Mouse (Mus musculus): Measurements from ENCODE around the gene Chrm2. TPM values are rescaled to one million over a fixed set of nuclear protein-coding genes. Genes with fewer than 3 reads are reported as not detected.

Chrm2 gene
- 37.0 and 56.3 TPM in 2 replicates for total RNA-seq (2014; rRNA removed; ENCODE audit: low replicate concordance)
- 14.8 and 21.4 TPM in 2 replicates for polyA plus RNA-seq (2015; fragmentation: Nextera tagmentation; extraction: Ambion mirVana)

DNA sequence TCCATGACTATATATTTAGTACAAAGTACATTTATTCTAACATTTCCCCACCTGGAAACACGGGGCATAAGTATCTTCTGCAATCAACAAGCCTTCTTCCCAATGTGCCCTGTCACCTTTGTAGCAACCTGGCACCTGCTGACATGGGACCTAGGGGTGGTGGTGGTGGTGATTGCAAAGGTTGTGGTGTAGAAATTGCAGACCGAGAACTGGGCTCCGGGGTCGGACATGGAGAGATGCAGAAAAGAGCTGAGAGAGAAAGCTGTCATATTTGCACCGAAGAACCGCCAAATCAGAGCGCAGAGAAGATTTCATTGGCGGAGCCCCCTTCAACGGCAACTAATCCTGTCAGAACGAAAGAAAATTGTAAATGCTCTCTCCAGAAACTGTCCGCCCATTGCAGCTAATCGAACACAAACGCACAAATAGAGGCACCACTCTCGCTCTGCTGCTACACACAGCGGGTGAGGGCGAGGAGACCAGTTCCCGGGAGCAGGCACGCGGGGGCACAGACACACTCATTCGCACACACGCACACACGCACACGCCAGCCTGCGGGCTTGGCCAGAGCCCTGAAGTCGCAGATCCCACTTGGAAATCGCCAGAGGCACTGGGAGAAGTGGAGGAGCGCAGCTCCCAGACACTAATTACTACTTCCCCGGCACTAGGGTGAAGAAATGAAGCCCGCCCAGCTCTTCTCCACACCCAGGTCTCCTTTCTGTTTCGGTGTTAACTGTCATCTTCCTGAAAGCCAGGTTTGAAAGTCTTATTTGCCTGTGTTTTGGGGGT, at the start of gene Chrm2:
TSS of gene Chrm2 (plus strand) at position 473 of the 789 bp plus-strand sequence.
- Histone ChIP-seq H3K9ac (replicated peaks; ENCODE audit: low read depth, low read length) (peak within 1 kb of the TSS; percentile 81), H3K27me3 (ENCODE audit: control insufficient read depth, insufficient read depth, low read length) (no peaks in the 10 kb centered on the region), H3K36me3 (replicated peaks; ENCODE audit: control insufficient read depth, insufficient read depth, low read length) (no peaks in the 10 kb centered on the region), H3K4me1 (ENCODE audit: control insufficient read depth, insufficient read depth) (peaks cover 14% of the 10 kb centered on the region; the same call in 1 of the 2 replicates), H3K4me2 (ENCODE audit: low read depth, low read length) (peak within 1 kb of the TSS; percentile 90), H3K27ac (ENCODE audit: low read depth) (peak within 1 kb of the TSS; percentile 81), H3K9me3 (replicated peaks; ENCODE audit: control insufficient read depth, low read length) (no peaks in the 10 kb centered on the region), H3K4me3 (ENCODE audit: low read depth, low read length) (peak within 1 kb of the TSS; percentile 59)
- WGBS = 2% methylated on average over 30 of the region's 30 CpGs
- TF ChIP-seq CTCF (IDR thresholded peaks at IDR 0.05; ENCODE audit: low read depth) = no peak
- no peak for TF ChIP-seq EP300 (IDR thresholded peaks at IDR 0.05; ENCODE audit: low read depth)
- DNase-seq (ENCODE audit: low spot score) (peak; percentile 57), ATAC-seq (ENCODE audit: insufficient read depth, low read depth) (peak; percentile 55)

DNA sequence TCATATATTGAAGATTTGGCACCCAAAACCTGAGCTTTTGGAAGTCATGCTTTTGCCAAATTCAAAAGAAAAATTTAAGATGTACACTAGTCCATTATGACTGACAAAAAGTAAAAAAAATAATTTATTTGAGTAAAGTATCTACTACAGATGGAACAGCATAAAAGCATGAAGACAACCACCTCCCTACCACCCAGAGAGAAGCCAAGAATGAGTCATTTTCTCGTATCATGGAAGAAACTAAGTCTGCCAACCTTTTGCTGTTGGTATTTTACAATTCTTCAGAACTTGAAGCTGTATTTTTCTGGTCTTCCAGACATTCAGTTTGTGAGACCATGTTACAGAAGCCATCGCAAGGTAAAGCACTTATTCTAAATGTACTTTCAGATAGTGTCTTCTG, 13.9 kb upstream of the Chrm2 start:
- Histone ChIP-seq H3K4me3 (ENCODE audit: low read depth, low read length) (no peak overlapping the region), H3K27me3 (ENCODE audit: control insufficient read depth, insufficient read depth, low read length) (no peaks in the 10 kb centered on the region), H3K9me3 (replicated peaks; ENCODE audit: control insufficient read depth, low read length) (no peaks in the 10 kb centered on the region), H3K4me2 (ENCODE audit: low read depth, low read length) (no peak overlapping the region), H3K27ac (ENCODE audit: low read depth) (no peak overlapping the region), H3K36me3 (replicated peaks; ENCODE audit: control insufficient read depth, insufficient read depth, low read length) (no peaks in the 10 kb centered on the region), H3K9ac (replicated peaks; ENCODE audit: low read depth, low read length) (no peak overlapping the region), H3K4me1 (ENCODE audit: control insufficient read depth, insufficient read depth) (no peaks in the 10 kb centered on the region)
- ATAC-seq (ENCODE audit: insufficient read depth, low read depth) = no peak
- WGBS = 67% methylated on average over 2 of the region's 2 CpGs
- TF ChIP-seq CTCF (IDR thresholded peaks at IDR 0.05; ENCODE audit: low read depth) = no peak
- DNase-seq (ENCODE audit: low spot score) = no peak

DNA sequence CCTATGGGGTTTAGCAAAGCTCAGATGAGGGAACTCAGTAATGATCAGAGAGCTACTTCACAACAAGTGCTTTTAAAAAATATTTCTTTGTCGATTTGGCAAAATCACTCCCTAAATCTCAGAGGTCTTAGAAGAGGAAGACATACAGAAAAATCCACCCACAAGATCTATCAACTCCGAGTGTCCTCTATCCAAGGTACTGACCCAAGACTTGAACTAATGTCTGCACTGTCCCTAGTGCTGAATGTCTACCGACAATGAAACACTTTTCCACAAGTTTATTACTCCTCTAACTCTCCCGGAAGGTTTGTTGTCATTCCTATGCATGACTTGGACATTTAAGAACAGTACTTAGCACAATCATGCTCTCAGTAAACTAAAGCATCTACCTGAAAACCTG, 9.9 kb upstream of the Chrm2 start:
- Histone ChIP-seq H3K4me2 (ENCODE audit: low read depth, low read length) (no peak overlapping the region), H3K27me3 (ENCODE audit: control insufficient read depth, insufficient read depth, low read length) (no peaks in the 10 kb centered on the region), H3K9me3 (replicated peaks; ENCODE audit: control insufficient read depth, low read length) (no peaks in the 10 kb centered on the region), H3K36me3 (replicated peaks; ENCODE audit: control insufficient read depth, insufficient read depth, low read length) (no peaks in the 10 kb centered on the region), H3K9ac (replicated peaks; ENCODE audit: low read depth, low read length) (no peak overlapping the region), H3K4me1 (ENCODE audit: control insufficient read depth, insufficient read depth) (0 out of 2 replicates have a peak, but pooled peaks cover 4% of the 10 kb centered on the region), H3K4me3 (ENCODE audit: low read depth, low read length) (no peak overlapping the region), H3K27ac (ENCODE audit: low read depth) (no peak overlapping the region)
- WGBS = 43% methylated on average over 4 of the region's 4 CpGs
- TF ChIP-seq EP300 (IDR thresholded peaks at IDR 0.05; ENCODE audit: low read depth) (no peak), CTCF (IDR thresholded peaks at IDR 0.05; ENCODE audit: low read depth) (no peak)
- DNase-seq (ENCODE audit: low spot score) (no peak), ATAC-seq (ENCODE audit: insufficient read depth, low read depth) (no peak)

DNA sequence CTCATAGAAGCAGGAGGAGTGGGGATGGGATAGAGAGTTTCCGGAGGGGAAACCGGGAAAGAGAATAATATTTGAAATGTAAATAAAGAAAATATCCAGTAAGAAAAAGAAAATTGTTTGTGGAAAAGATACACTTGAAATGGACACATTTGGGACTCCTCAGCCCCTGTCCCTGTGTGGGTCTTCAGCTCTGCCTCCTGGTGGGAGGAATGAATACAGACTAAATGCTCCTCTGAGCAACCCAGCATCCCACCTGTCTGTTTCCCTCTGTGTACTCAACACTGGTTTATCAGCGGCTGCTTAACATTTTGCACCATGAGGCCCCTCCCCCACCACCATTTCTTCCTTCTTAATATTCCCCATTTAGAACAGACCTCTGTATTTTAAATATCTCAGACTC, 3.8 kb upstream of the Chrm2 start:
- Histone ChIP-seq H3K27me3 (ENCODE audit: control insufficient read depth, insufficient read depth, low read length) (no peaks in the 10 kb centered on the region), H3K4me1 (ENCODE audit: control insufficient read depth, insufficient read depth) (0 out of 2 replicates have a peak, but pooled peaks cover 4% of the 10 kb centered on the region), H3K27ac (ENCODE audit: low read depth) (no peak overlapping the region), H3K9me3 (replicated peaks; ENCODE audit: control insufficient read depth, low read length) (no peaks in the 10 kb centered on the region), H3K36me3 (replicated peaks; ENCODE audit: control insufficient read depth, insufficient read depth, low read length) (no peaks in the 10 kb centered on the region), H3K4me2 (ENCODE audit: low read depth, low read length) (no peak overlapping the region), H3K4me3 (ENCODE audit: low read depth, low read length) (no peak overlapping the region), H3K9ac (replicated peaks; ENCODE audit: low read depth, low read length) (no peak overlapping the region)
- no peak for DNase-seq (ENCODE audit: low spot score)
- 54% methylated on average over 3 of the region's 3 CpGs for WGBS
- peak; percentile 36; the same call in 1 of the 2 replicates for ATAC-seq (ENCODE audit: insufficient read depth, low read depth)
- no peak for TF ChIP-seq EP300 (IDR thresholded peaks at IDR 0.05; ENCODE audit: low read depth)
- peak; percentile 37 for TF ChIP-seq CTCF (IDR thresholded peaks at IDR 0.05; ENCODE audit: low read depth)

DNA sequence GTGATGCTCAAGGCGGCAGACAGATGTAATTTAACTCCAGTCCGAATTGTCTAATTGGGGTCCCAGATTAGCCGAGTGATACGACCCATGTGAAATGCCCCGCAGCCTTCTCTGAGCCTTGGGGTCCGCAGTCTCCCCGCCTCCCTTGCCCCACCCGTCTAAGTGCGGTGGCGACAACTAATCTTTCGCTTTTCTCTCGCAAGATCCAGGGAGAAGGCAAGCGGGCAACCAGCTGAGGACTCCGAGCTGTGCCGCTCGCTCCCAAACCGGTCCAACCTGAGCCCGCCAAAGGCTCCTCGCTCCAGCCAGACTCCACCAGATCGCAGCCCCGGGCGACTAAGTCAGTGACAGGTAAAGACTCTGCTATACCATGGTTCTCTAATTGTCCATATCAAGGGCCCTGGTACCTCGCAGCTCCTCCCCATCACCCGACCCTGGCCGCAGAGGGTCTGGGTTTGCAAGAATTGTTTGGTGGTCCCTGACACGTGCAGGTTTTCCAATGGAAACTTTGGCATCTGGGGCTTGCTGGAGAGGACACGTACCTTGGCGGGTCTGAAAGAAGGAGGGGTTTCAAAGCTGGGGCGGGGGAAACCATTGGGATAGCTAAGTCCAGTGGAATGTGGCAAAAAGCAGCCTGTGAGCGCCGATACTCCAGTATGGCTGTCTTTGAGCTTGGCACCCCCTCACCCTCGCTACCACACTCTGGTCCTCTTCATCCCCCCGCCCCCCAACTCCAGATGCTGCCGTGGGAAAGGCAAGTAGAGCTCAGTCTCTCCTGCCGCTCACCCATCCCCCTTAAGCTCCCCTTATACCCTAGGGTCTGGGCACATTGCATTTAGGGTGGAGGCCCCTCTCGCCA, 746 bp downstream of the Chrm2 start:
- H3K36me3 ChIP-seq (replicated peaks; ENCODE audit: control insufficient read depth, insufficient read depth, low read length) = no peaks in the 10 kb centered on the region
- H3K4me2 ChIP-seq (ENCODE audit: low read depth, low read length) = peak overlapping the region; percentile 90
- no peaks in the 10 kb centered on the region for H3K9me3 ChIP-seq (replicated peaks; ENCODE audit: control insufficient read depth, low read length)
- peak; percentile 10 for DNase-seq (ENCODE audit: low spot score)
- TF ChIP-seq CTCF (IDR thresholded peaks at IDR 0.05; ENCODE audit: low read depth) (no peak), EP300 (IDR thresholded peaks at IDR 0.05; ENCODE audit: low read depth) (no peak)
- peak overlapping the region; percentile 81 for H3K9ac ChIP-seq (replicated peaks; ENCODE audit: low read depth, low read length)
- under 1% methylated on average over 36 of the region's 36 CpGs for WGBS
- H3K27ac ChIP-seq (ENCODE audit: low read depth) = peak overlapping the region; percentile 81
- peak; percentile 33 for ATAC-seq (ENCODE audit: insufficient read depth, low read depth)
- peak overlapping the region; percentile 59 for H3K4me3 ChIP-seq (ENCODE audit: low read depth, low read length)
- no peaks in the 10 kb centered on the region for H3K27me3 ChIP-seq (ENCODE audit: control insufficient read depth, insufficient read depth, low read length)
- peaks cover 18% of the 10 kb centered on the region; the same call in 1 of the 2 replicates for H3K4me1 ChIP-seq (ENCODE audit: control insufficient read depth, insufficient read depth)
